Mouse (Mus musculus) MN1 (cell line): ENCODE data around the gene Garnl3.

Experiments
- DNase-seq: peaks from one replicate; pipeline ENCODE4 v3.0.0-alpha.2; 2016; ENCODE audit warnings: low spot score

Gene Garnl3

GRCm38 (mm10) chr2:33131500-33132092 lies at the start of gene Garnl3:
Gene Garnl3 (minus strand): TSS chr2:33131654.
- peak; percentile 75 for DNase-seq

GRCm38 (mm10) chr2:33179930-33180630 lies 48.6 kb upstream of the Garnl3 start:
- DNase-seq = peak; percentile 55

GRCm38 (mm10) chr2:33179171-33179929 lies 47.9 kb upstream of the Garnl3 start:
- no peak for DNase-seq

- peak; percentile 68 for DNase-seq
Observed at GRCm38 (mm10) chr2:33178243-33178932, 46.9 kb upstream of the Garnl3 start.

GRCm38 (mm10) chr2:33177443-33178242 lies 46.2 kb upstream of the Garnl3 start:
- DNase-seq = peak; percentile 95

GRCm38 (mm10) chr2:33176921-33177320 lies 45.5 kb upstream of the Garnl3 start:
- peak; percentile 62 for DNase-seq

GRCm38 (mm10) chr2:33176516-33176915 lies 45.1 kb upstream of the Garnl3 start:
- DNase-seq = peak; percentile 64

- DNase-seq = peak; percentile 25
Observed at GRCm38 (mm10) chr2:33173686-33174085, 42.2 kb upstream of the Garnl3 start.

GRCm38 (mm10) chr2:33173126-33173525 lies 41.7 kb upstream of the Garnl3 start:
- DNase-seq = peak; percentile 41

GRCm38 (mm10) chr2:33170777-33171565 lies 39.5 kb upstream of the Garnl3 start:
- DNase-seq = no peak

GRCm38 (mm10) chr2:33169445-33169844 lies 38.0 kb upstream of the Garnl3 start:
- DNase-seq = no peak

- no peak for DNase-seq
Observed at GRCm38 (mm10) chr2:33167060-33167459, 35.6 kb upstream of the Garnl3 start.

GRCm38 (mm10) chr2:33165710-33166374 lies 34.4 kb upstream of the Garnl3 start:
- no peak for DNase-seq

GRCm38 (mm10) chr2:33165229-33165628 lies 33.8 kb upstream of the Garnl3 start:
- DNase-seq = no peak

- DNase-seq = no peak
Observed at GRCm38 (mm10) chr2:33164646-33165045, 33.2 kb upstream of the Garnl3 start.

GRCm38 (mm10) chr2:33162126-33162525 lies 30.7 kb upstream of the Garnl3 start:
- no peak for DNase-seq

GRCm38 (mm10) chr2:33160326-33160973 lies 29.0 kb upstream of the Garnl3 start:
- DNase-seq = no peak

GRCm38 (mm10) chr2:33159593-33159992 lies 28.1 kb upstream of the Garnl3 start:
- no peak for DNase-seq

GRCm38 (mm10) chr2:33158895-33159294 lies 27.4 kb upstream of the Garnl3 start:
- no peak for DNase-seq
